Mouse (Mus musculus): ENCODE results near the gene Cep112.

Cep112 gene

GRCm38 (mm10) chr11:108780271-108781250 is 355.6 kb downstream of the Cep112 start:
- no peak for DNase-seq (ENCODE audit: low spot score in 2 of 2)

GRCm38 (mm10) chr11:108798398-108798797 is 373.4 kb downstream of the Cep112 start:
- no peak for DNase-seq (ENCODE audit: low spot score in 2 of 2)

- DNase-seq (ENCODE audit: low spot score in 2 of 2) = no peak
Observed at GRCm38 (mm10) chr11:108799695-108800094, 374.7 kb downstream of the Cep112 start.

- DNase-seq (ENCODE audit: low spot score in 2 of 2) = no peak
Observed at GRCm38 (mm10) chr11:108804030-108804429, 379.0 kb downstream of the Cep112 start.

GRCm38 (mm10) chr11:108805947-108806346 is 381.0 kb downstream of the Cep112 start:
- no peak for DNase-seq (ENCODE audit: low spot score in 2 of 2)

- no peak for DNase-seq (ENCODE audit: low spot score in 2 of 2)
Observed at GRCm38 (mm10) chr11:108809626-108810025, 384.6 kb downstream of the Cep112 start.

- no peak for DNase-seq (ENCODE audit: low spot score in 2 of 2)
Observed at GRCm38 (mm10) chr11:108821771-108822170, 396.8 kb downstream of the Cep112 start.

GRCm38 (mm10) chr11:108822257-108822656 is 397.3 kb downstream of the Cep112 start:
- DNase-seq (ENCODE audit: low spot score in 2 of 2) = no peak

GRCm38 (mm10) chr11:108827321-108827720 is 402.3 kb downstream of the Cep112 start:
- DNase-seq (ENCODE audit: low spot score in 2 of 2) = no peak

- DNase-seq (ENCODE audit: low spot score in 2 of 2) = no peak
Observed at GRCm38 (mm10) chr11:108828374-108829025, 403.5 kb downstream of the Cep112 start.

GRCm38 (mm10) chr11:108836706-108837105 is 411.7 kb downstream of the Cep112 start:
- DNase-seq (ENCODE audit: low spot score in 2 of 2) = no peak

- no peak for DNase-seq (ENCODE audit: low spot score in 2 of 2)
Observed at GRCm38 (mm10) chr11:108840195-108840594, 415.2 kb downstream of the Cep112 start.

GRCm38 (mm10) chr11:108842765-108843164 is 417.8 kb downstream of the Cep112 start:
- DNase-seq (ENCODE audit: low spot score in 2 of 2) = no peak

- no peak for DNase-seq (ENCODE audit: low spot score in 2 of 2)
Observed at GRCm38 (mm10) chr11:108845971-108846370, 421.0 kb downstream of the Cep112 start.

GRCm38 (mm10) chr11:108846479-108846878 is 421.5 kb downstream of the Cep112 start:
- no peak for DNase-seq (ENCODE audit: low spot score in 2 of 2)

- no peak for DNase-seq (ENCODE audit: low spot score in 2 of 2)
Observed at GRCm38 (mm10) chr11:108851771-108852170, 426.8 kb downstream of the Cep112 start.

GRCm38 (mm10) chr11:108857254-108857653 is 432.3 kb downstream of the Cep112 start:
- DNase-seq (ENCODE audit: low spot score in 2 of 2) = no peak

GRCm38 (mm10) chr11:108857678-108858338 is 432.8 kb downstream of the Cep112 start:
- no peak for DNase-seq (ENCODE audit: low spot score in 2 of 2)

GRCm38 (mm10) chr11:108858339-108858804 is 433.4 kb downstream of the Cep112 start:
- DNase-seq (ENCODE audit: low spot score in 2 of 2) = no peak

GRCm38 (mm10) chr11:108858846-108859245 is 433.9 kb downstream of the Cep112 start:
- no peak for DNase-seq (ENCODE audit: low spot score in 2 of 2)

- DNase-seq (ENCODE audit: low spot score in 2 of 2) = no peak
Observed at GRCm38 (mm10) chr11:108862360-108862759, 437.4 kb downstream of the Cep112 start.

- no peak for DNase-seq (ENCODE audit: low spot score in 2 of 2)
Observed at GRCm38 (mm10) chr11:108865746-108866145, 440.8 kb downstream of the Cep112 start.

Data from thymus, postnatal 10 days (tissue).